Mouse (Mus musculus) liver, embryonic 13.5 days (tissue): ENCODE measurements around the gene Palld. TPM values are rescaled to one million over a fixed set of nuclear protein-coding genes. Genes with fewer than 3 reads are reported as not detected.

Source experiments
- ATAC-seq: fragments of 200-750 bp; cut with Nextera tagmentation; 2 replicates; pipeline ENCODE4 v1.8.0; 2017; ENCODE audit warnings: low read depth, mild to moderate bottlenecking, moderate number of reproducible peaks, moderate library complexity
- DNase-seq: peaks from one replicate; pipeline ENCODE4 v3.0.0; 2022
- H3K27ac ChIP-seq: fragments of 300-500 bp; sonication (generic); 2 replicates; pipeline ENCODE4 v1.5.1; 2015; ENCODE audit warnings: moderate library complexity, mild to moderate bottlenecking, inconsistent platforms
- H3K27me3 ChIP-seq: fragments of 300-500 bp; sonication (generic); 2 replicates; pipeline ENCODE4 v1.6.1; 2015; ENCODE audit warnings: mild to moderate bottlenecking, inconsistent platforms
- H3K36me3 ChIP-seq: fragments of 300-500 bp; sonication (generic); 2 replicates; pipeline ENCODE4 v1.6.1; 2015; ENCODE audit warnings: mild to moderate bottlenecking, inconsistent platforms
- H3K4me1 ChIP-seq: fragments of 300-500 bp; sonication (generic); replicated peaks from 2 replicates; pipeline ENCODE4 v1.6.1; 2015; ENCODE audit warnings: inconsistent platforms
- H3K4me2 ChIP-seq: fragments of 300-500 bp; sonication (generic); 2 replicates; pipeline ENCODE4 v1.6.1; 2015; ENCODE audit warnings: inconsistent platforms, mild to moderate bottlenecking, moderate library complexity
- H3K4me3 ChIP-seq: fragments of 300-500 bp; sonication (generic); replicated peaks from 2 replicates; pipeline ENCODE4 v1.5.1; 2015; ENCODE audit warnings: mild to moderate bottlenecking, inconsistent platforms
- H3K9ac ChIP-seq: fragments of 300-500 bp; sonication (generic); 2 replicates; pipeline ENCODE4 v1.6.1; 2015; ENCODE audit warnings: mild to moderate bottlenecking, inconsistent platforms
- H3K9me3 ChIP-seq: fragments of 300-500 bp; sonication (generic); replicated peaks from 2 replicates; pipeline ENCODE4 v1.6.1; 2016; ENCODE audit warnings: inconsistent platforms
- WGBS: fragments of 180-500 bp; shearing (Covaris S2); methylation state at CpG from one replicate; pipeline ENCODE4 v1.1.7; 2015; ENCODE audit not compliant: insufficient replicate concordance; 5-methylcytosine and 5-hydroxymethylcytosine counted together
- polyA plus RNA-seq: library from polyadenylated mRNA; unstranded; fragments of >200 nt; fragmentation: Nextera tagmentation; extraction: Ambion mirVana; gene quantifications from 2 replicates; pipeline ENCODE4 v1.2.1, GENCODE M21; 2015

The Palld gene
- polyA plus RNA-seq, 1 experiment from 2014 or later: 5.6 TPM

DNA sequence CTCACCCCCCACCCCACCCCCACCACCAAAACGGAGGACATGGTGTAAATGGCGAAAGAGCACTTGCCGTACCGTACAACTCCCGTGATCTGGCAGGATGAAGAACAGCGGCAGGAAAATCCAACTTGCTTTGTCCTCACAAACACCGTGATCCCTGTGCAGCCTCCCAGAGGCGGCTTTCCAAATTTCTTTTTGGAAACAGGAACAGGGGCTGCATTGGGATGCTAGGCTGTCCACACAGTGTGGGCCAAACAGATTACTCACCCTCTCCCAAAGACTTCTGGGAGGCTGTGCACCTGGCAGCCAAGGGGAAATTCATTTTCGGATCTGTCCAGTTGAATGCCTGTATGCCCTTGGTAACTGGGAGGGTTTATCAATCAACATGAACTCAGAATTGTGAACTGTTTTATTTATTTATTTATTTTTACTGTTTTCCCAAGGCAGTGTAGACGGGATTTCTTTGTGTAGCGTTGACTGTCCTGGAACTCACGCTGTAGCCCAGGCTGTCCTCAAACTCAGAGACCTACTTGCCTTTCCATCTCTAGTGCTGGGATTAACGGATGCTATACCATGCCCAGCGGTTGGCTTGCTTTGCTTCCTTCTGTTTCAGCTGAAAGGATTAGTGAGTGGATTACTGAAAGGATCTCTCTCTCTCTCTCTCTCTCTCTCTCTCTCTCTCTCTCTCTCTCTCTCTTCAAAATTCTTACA lies 422.1 kb downstream of the Palld start:
- Histone ChIP-seq H3K9me3 (no peaks in the 10 kb centered on the region), H3K27me3 (no peaks in the 10 kb centered on the region), H3K4me3 (no peak overlapping the region), H3K4me2 (no peak overlapping the region), H3K4me1 (no peaks in the 10 kb centered on the region), H3K9ac (no peak overlapping the region), H3K27ac (no peak overlapping the region), H3K36me3 (no peaks in the 10 kb centered on the region)
- ATAC-seq (no peak), DNase-seq (no peak)
- WGBS: 76% methylated on average over 14 of the region's 14 CpGs

DNA sequence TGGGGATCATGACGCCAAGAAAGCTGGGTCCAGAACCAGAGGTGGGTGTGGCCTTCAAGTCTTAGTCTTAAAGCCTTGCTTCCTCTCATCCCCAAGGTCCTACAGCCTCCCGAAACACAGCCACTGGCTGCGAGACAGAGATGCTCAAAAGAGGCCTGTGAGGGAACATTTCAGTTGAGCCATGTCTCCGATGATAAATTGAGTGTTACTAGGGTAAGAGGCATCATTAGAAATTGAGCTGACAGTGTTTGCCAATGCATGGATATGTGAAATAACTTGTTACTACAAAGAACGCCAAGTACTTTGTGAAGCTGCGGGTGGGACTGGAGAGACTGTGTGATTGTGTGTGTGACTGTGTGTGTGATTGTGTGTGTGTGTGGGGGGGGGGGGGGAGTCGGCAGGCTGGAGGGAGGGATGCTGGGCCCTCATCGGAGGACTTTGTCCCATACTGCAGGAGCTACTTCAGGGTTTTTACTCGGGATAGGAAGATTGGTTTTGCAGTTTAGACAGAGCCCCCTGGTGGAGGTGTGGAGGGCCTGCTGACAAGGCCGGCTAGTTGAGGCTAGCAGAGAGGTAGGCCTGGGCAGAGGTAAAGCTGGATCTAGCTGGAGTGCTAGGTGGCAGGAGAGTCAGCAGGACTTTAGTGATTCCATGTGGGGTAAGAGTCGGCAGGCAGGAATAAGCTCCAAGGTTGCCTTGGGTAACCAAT lies 422.8 kb downstream of the Palld start:
- WGBS: 48% methylated on average over 11 of the region's 11 CpGs
- ATAC-seq: no peak; the same call in 1 of the 2 replicates
- peak; percentile 13 for DNase-seq
- no peak overlapping the region for H3K27ac ChIP-seq
- no peak overlapping the region for H3K9ac ChIP-seq
- H3K36me3 ChIP-seq: no peaks in the 10 kb centered on the region
- no peaks in the 10 kb centered on the region for H3K27me3 ChIP-seq
- H3K4me2 ChIP-seq: no peak overlapping the region
- H3K9me3 ChIP-seq: no peaks in the 10 kb centered on the region
- no peak overlapping the region for H3K4me3 ChIP-seq
- no peaks in the 10 kb centered on the region for H3K4me1 ChIP-seq

DNA sequence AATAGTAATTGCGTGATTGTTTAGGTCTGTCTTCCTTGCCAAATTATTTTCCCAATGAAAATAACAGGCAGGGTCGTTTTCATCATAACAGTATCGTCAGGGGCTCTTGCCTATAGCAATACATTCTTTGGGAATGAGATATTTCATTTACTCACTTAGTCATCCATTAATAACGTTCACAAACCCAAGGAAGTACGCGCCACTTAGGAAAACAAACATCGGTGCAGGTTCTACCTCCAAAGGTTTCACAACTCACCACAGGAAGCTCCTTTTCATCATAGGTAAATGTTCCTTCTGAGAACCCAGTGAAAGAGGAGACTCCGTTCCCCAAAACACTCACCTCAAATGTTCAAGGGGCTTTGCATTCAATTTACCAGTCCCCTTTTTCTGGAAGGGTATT lies 423.7 kb downstream of the Palld start:
- H3K4me3 ChIP-seq: no peak overlapping the region
- no peak overlapping the region for H3K9ac ChIP-seq
- WGBS: 69% methylated on average over 8 of the region's 8 CpGs
- ATAC-seq: no peak
- H3K4me1 ChIP-seq: no peaks in the 10 kb centered on the region
- H3K27me3 ChIP-seq: no peaks in the 10 kb centered on the region
- H3K27ac ChIP-seq: no peak overlapping the region
- DNase-seq: no peak
- no peaks in the 10 kb centered on the region for H3K9me3 ChIP-seq
- no peaks in the 10 kb centered on the region for H3K36me3 ChIP-seq
- no peak overlapping the region for H3K4me2 ChIP-seq

DNA sequence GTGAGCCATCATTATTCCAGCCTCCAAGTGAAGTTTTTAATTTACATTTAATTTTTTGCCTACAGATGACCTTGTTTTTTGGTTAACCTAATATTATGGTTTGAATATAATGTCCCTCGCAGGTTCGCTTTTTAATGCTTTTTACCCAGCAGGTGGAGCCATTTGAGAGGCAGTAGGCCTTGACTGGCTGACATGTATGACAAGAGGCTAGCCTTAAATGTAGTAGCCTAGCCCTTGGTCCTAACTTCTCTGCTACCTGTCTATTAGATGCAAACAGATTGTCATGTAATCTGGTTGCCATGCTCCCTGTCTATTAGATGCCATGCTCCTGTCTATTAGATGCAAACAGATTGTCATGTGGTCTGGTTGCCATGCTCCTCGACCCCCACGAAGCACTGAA lies 424.3 kb downstream of the Palld start:
- Histone ChIP-seq H3K4me2 (no peak overlapping the region), H3K9me3 (no peaks in the 10 kb centered on the region), H3K27me3 (no peaks in the 10 kb centered on the region), H3K9ac (no peak overlapping the region), H3K27ac (no peak overlapping the region), H3K4me1 (no peaks in the 10 kb centered on the region), H3K36me3 (no peaks in the 10 kb centered on the region), H3K4me3 (no peak overlapping the region)
- 78% methylated on average over 4 of the region's 4 CpGs for WGBS
- no peak for ATAC-seq
- DNase-seq: no peak

DNA sequence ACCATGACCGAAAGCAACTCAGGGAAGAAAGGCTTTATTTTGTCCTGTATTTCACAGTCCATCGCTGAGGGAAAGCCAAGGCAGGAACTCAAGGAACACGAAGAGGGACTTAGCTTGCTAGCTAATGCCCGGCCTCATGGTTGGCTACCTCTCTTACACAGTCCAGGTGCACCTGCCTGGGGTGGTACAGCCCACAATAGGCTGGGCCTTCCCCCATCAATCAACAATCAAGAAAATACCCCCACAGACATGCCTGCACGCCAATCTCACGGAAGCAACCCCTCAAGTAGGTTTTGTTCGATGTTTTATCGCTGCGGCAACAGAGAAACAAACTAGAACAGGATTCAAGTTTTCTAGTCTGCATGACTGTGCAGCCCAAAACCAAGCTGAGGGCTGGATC lies 426.3 kb downstream of the Palld start:
- H3K4me3 ChIP-seq: no peak overlapping the region
- 79% methylated on average over 9 of the region's 9 CpGs for WGBS
- H3K9ac ChIP-seq: no peak overlapping the region
- no peak overlapping the region for H3K27ac ChIP-seq
- no peak overlapping the region for H3K4me2 ChIP-seq
- no peaks in the 10 kb centered on the region for H3K9me3 ChIP-seq
- H3K27me3 ChIP-seq: no peaks in the 10 kb centered on the region
- DNase-seq (no peak), ATAC-seq (no peak)
- no peaks in the 10 kb centered on the region for H3K4me1 ChIP-seq
- H3K36me3 ChIP-seq: no peaks in the 10 kb centered on the region

DNA sequence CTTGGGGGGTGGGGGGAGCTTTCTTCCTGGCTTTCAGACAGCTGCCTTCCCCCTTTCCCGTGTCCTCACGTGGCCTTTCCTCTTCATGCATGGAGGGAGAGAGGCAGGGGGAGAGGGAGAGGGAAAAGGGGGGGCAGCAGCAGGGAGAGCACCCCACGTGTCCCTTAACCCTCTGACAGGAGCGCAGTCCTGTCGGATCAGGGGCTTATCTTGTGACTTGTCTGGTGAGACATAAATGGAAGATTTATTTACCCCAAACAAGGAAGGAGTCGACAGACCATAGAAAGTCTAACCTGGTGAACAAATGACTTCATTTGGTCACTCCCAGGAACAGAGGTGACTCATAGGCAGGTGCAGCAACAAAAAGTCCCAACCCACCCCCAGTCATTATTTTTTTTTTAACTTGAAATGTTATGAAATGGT lies 427.2 kb downstream of the Palld start:
- no peak overlapping the region for H3K4me3 ChIP-seq
- no peaks in the 10 kb centered on the region for H3K4me1 ChIP-seq
- no peak overlapping the region for H3K27ac ChIP-seq
- no peak for DNase-seq
- H3K9me3 ChIP-seq: no peaks in the 10 kb centered on the region
- 56% methylated on average over 6 of the region's 6 CpGs for WGBS
- ATAC-seq: no peak
- no peaks in the 10 kb centered on the region for H3K36me3 ChIP-seq
- H3K4me2 ChIP-seq: no peak overlapping the region
- H3K9ac ChIP-seq: no peak overlapping the region
- no peaks in the 10 kb centered on the region for H3K27me3 ChIP-seq

DNA sequence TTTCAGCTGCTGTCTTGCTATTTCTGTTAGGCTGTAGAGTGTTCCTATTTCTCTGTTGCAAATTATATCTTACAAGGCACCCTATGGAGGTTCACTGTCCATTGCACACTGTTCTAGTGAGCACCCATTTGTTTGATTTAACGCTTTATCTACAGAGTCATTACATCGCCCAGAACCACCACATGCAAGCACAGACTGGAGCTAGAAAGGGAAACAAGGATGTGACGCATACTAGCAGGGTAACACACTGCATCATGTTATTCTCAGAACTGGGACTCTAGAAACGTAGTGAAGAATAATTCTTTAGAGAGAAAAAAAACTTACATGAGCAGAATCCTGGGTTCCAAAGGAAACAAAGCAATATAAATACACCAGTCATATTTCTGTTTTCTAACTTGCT lies 432.3 kb downstream of the Palld start:
- 63% methylated on average over 4 of the region's 4 CpGs for WGBS
- H3K27ac ChIP-seq: no peak overlapping the region
- H3K9me3 ChIP-seq: no peaks in the 10 kb centered on the region
- no peaks in the 10 kb centered on the region for H3K4me1 ChIP-seq
- no peaks in the 10 kb centered on the region for H3K27me3 ChIP-seq
- H3K4me2 ChIP-seq: no peak overlapping the region
- H3K4me3 ChIP-seq: no peak overlapping the region
- DNase-seq (no peak), ATAC-seq (no peak)
- H3K36me3 ChIP-seq: no peaks in the 10 kb centered on the region
- no peak overlapping the region for H3K9ac ChIP-seq

DNA sequence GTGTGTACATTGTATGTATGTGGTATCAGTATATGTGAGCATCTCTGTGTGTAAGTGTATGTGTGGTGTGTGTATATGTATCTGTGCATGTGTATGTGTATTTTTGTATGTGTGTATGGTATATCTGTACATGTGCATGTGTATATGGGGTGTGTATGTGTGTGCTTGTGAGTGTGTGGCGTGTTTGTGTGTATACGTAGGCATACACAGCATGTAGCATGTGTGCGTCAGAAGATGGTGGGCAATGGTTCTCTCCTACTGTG lies 435.0 kb downstream of the Palld start:
- no peaks in the 10 kb centered on the region for H3K4me1 ChIP-seq
- H3K4me3 ChIP-seq: no peak overlapping the region
- H3K9ac ChIP-seq: no peak overlapping the region
- H3K9me3 ChIP-seq: no peaks in the 10 kb centered on the region
- 72% methylated on average over 3 of the region's 3 CpGs for WGBS
- no peak overlapping the region for H3K4me2 ChIP-seq
- H3K27me3 ChIP-seq: no peaks in the 10 kb centered on the region
- no peak for DNase-seq
- H3K27ac ChIP-seq: no peak overlapping the region
- ATAC-seq: no peak
- no peaks in the 10 kb centered on the region for H3K36me3 ChIP-seq

DNA sequence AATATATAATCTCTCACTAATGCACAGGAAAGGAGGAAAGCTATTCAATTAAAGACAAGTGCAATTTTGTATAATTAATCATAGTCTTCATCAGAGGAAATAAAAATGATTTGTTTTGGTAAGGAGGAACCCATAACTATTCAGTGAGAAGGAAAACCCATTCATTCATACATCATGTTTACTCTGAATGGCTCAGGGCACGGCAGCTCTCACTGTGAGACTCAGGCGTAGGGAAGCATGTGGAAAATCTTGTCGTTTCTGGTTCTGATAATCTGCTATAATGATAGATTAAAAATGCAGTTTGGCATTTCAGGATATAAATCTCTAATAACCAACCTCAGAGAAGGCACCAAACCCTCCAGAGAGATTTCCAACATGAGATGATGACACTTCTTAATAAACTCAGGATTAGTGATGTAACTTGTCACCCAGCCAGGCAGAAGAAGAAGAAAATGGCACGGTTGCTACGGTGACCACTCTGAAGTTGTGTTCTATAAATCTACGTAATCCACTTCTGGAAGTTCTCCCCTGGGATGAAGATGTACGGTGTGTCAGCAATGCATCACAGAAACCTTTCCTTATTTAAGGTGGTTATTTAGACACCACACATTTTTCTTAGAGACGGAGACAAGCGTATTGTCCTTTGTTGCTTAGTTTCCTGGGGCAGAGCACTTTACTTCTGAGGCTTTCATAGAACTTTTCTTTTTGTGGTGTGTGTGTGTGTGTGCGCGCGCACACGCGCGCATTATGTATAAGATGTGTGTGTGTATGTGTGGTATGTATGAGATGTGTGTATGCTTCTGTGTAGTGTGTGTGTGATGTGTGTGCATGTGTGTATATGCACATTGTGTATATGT lies 435.6 kb downstream of the Palld start:
- WGBS: 83% methylated on average over 15 of the region's 15 CpGs
- no peak overlapping the region for H3K4me3 ChIP-seq
- ATAC-seq: no peak

DNA sequence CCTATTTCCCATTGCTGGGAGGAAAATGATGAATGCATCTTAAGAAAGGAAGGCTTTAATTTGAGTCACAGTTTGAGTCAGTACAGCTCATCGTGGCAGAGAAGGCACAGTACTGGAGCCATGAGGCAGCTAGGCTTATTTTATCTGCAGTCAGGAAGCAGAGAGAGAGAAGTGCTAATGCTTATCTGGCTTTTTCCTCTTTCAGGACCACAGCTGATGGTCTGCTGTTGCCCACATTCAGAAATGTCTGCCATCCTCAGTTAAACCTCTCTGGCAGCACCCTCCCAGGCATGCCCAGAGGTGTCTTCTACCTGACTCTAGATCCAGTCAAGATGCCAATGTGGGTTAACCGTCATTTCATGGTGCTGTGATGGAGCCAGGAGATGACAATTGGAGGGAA lies 438.1 kb downstream of the Palld start:
- DNase-seq: no peak
- no peak for ATAC-seq
- Histone ChIP-seq H3K27me3 (no peaks in the 10 kb centered on the region), H3K27ac (no peak overlapping the region), H3K4me2 (no peak overlapping the region), H3K9ac (no peak overlapping the region), H3K4me1 (no peaks in the 10 kb centered on the region), H3K36me3 (no peaks in the 10 kb centered on the region), H3K4me3 (no peak overlapping the region), H3K9me3 (no peaks in the 10 kb centered on the region)
- 38% methylated on average over 2 of the region's 2 CpGs for WGBS

More for the DNA sequence above, 435.6 kb downstream of the Palld start:
- no peaks in the 10 kb centered on the region for H3K27me3 ChIP-seq
- no peak overlapping the region for H3K27ac ChIP-seq
- H3K4me2 ChIP-seq: no peak overlapping the region
- H3K9me3 ChIP-seq: no peaks in the 10 kb centered on the region
- no peaks in the 10 kb centered on the region for H3K4me1 ChIP-seq
- DNase-seq: no peak
- no peak overlapping the region for H3K9ac ChIP-seq
- H3K36me3 ChIP-seq: no peaks in the 10 kb centered on the region

DNA sequence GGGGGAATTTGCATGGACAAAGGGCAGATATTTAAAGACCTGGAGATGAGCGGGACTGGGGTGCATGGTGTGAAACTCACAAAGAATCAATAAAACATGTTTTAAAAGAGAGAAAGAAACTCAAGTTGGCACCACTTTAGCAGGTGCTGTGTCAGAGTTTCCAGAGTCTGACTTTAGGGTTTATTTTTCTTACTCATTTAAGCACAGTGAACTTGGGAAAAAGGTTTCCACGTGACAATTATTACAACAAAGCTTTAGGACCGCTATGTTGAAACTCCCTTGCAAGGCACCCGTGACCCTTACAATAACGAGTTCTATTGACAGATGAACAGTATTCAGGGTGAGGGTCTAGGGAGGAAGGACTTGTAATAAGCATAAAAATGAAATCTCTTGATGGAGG lies 440.3 kb downstream of the Palld start:
- H3K9ac ChIP-seq: no peak overlapping the region
- H3K4me3 ChIP-seq: no peak overlapping the region
- no peaks in the 10 kb centered on the region for H3K4me1 ChIP-seq
- H3K9me3 ChIP-seq: no peaks in the 10 kb centered on the region
- no peaks in the 10 kb centered on the region for H3K36me3 ChIP-seq
- no peak overlapping the region for H3K4me2 ChIP-seq
- H3K27me3 ChIP-seq: no peaks in the 10 kb centered on the region
- H3K27ac ChIP-seq: no peak overlapping the region
- no peak for DNase-seq
- ATAC-seq: no peak
- WGBS: 71% methylated on average over 5 of the region's 5 CpGs
